Mouse (Mus musculus) gastrocnemius, adult 2 months (tissue): Measurements from ENCODE around the gene Slc38a4. TPM values are rescaled to one million over a fixed set of nuclear protein-coding genes. Genes with fewer than 3 reads are reported as not detected.

ENCODE experiments used
- DNase-seq: peaks from one replicate; pipeline ENCODE4 v3.0.0; 2022
- H3K27ac ChIP-seq: fragments of 200-600 bp; 2 replicates; pipeline ENCODE4 v1.8.1; 2022; ENCODE audit warnings: mild to moderate bottlenecking
- H3K4me3 ChIP-seq: fragments of 200-600 bp; 2 replicates; pipeline ENCODE4 v1.8.1; 2022; ENCODE audit warnings: mild to moderate bottlenecking, moderate library complexity
- CTCF ChIP-seq: fragments of 200-600 bp; IDR thresholded peaks from 2 replicates; pipeline ENCODE4 v1.8.1; 2022; ENCODE audit warnings: antibody characterized with exemption, mild to moderate bottlenecking, moderate library complexity
- intact Hi-C: fragments of 180-260 bp; cut with DNase I; formaldehyde crosslinking; loops from one replicate; pipeline ENCODE4 v1.15.1; 2025
- long read RNA-seq, 2 experiments: library from polyadenylated mRNA; stranded (forward); transcript quantifications; one replicate each; pipeline ENCODE4 v2.0.0; 2021
- total RNA-seq, 2 experiments: library from RNA; stranded (reverse); gene quantifications; 2 replicates each; pipeline ENCODE4 v1.2.3; 2021

The Slc38a4 gene
- total RNA-seq, result 100 to 1,000 TPM; 142 to 248 TPM
- long read RNA-seq, experiment 1, transcript Slc38a4-201 (16 exons, 3,932 nt), result major isoform, 84 of 122 reads
- long read RNA-seq, experiment 1, partial matches to known transcripts, result 3 of 122 reads
- long read RNA-seq, experiment 1, other reads (novel, unspliced or antisense), result 34 of 122 reads
- long read RNA-seq, experiment 2, transcript Slc38a4-201 (16 exons, 3,932 nt), result major isoform, 93 of 136 reads
- long read RNA-seq, experiment 2, partial matches to known transcripts, result 8 of 136 reads
- long read RNA-seq, experiment 2, other reads (novel, unspliced or antisense), result 32 of 136 reads

DNA sequence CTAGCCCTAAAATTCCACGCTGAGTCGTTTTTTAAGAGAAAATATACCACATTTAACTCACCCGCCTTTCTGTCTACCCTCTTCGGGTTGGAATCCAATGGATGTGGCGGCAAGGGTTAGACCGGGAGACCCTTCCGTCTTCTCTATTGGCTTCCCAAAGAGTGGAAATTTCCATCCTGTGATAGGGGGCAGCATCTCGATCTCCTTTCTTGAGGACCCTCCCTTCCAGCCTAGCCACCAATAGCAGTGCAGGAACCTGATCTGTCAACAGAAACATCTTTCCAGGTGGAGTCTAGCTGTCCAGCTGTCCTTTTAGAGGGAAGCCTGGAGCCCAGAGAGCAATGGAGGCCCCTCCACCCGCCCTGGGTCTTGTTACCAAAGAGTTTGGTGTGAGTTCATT, at the start of gene Slc38a4:
Slc38a4 (minus strand) TSS at position 163 of the 400 bp plus-strand sequence.
- peak; percentile 47 for DNase-seq

DNA sequence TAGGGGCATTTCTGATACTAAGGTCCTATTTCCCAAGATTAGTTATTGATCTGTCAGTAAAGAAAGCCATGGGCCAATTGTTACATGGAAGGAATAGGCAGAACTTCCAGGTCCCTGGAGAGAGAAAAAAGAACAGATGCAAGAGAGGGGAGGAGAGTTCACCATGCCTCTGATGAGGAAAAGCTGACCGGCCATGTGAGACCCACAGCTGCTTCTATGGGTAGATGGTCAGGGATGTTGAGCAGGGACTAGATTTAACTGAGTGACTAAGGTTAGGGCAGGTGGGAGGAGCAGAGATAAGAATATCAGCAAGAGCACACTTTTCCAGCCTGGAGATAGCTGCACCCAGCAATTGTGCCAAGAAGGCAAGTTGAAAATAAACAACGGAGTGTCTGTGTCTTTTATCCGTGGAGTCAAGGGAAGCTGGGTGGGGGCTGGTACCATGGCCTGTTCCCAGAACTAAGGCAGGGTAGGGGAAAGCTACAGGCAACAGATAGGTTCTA, 49.2 kb upstream of the Slc38a4 start:
- intact Hi-C loops, result loop anchor here (5.0 kb wide), 1 partner anchor 48 kb away; the partner anchor contains the start of gene Slc38a4
- no peak overlapping the region for H3K4me3 ChIP-seq
- no peak for TF ChIP-seq CTCF
- no peak for DNase-seq
- H3K27ac ChIP-seq, result no peak overlapping the region

More for the DNA sequence above, at the start of gene Slc38a4:
- intact Hi-C loops, result loop anchor here (5.0 kb wide), 2 partner anchors 47 to 77 kb away; no protein-coding TSS in a partner anchor
- Histone ChIP-seq H3K4me3 (peak within 1 kb of the TSS; percentile 69), H3K27ac (peak within 1 kb of the TSS; percentile 92)
- no peak; the same call in 1 of the 2 replicates for TF ChIP-seq CTCF

DNA sequence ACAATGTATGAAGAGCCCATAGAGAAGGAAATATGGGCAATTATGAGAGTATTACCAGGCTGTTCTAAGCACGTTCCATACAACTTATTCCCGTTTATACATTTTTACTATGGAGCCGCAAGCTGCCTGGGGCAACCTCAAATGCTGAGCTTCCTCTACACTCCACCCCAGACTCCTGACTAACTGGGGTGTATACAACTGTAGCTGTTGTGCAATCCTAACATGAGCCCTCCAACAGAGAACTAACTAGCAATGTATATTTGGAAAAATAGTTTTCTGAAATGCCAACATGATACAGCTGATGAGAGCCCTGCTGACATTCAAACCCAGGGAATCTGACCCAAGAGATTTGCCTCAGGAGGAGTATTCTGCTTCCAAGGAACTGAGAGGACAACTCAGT, 48.3 kb upstream of the Slc38a4 start:
- intact Hi-C loops, result loop anchor here (5.0 kb wide), 1 partner anchor 47 kb away; the partner anchor contains the start of gene Slc38a4
- TF ChIP-seq CTCF, result no peak
- Histone ChIP-seq H3K27ac (peak overlapping the region; percentile 28; the same call in 1 of the 2 replicates), H3K4me3 (no peak overlapping the region)
- no peak for DNase-seq

DNA sequence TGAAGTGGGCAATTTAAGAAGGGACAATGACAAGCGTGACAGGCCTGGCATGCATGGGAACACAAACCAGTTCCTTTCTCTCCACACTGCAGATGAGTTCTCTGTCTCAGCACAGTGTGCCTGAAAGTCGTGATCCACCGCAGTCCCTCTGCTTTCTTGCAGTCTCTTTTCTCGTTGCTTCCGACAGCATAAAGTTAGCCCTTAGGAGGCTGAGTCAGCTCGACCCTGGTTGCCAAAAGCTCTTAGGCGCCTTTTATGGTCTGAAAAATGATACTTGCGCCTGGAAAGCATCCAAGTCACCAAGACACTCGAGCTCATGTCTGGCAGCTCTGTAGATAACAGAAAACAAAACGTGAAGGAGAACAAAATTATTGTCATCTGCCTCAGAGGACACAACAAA, 47.1 kb upstream of the Slc38a4 start:
- H3K4me3 ChIP-seq, result peak overlapping the region; percentile 41
- DNase-seq, result peak; percentile 72
- intact Hi-C loops, result loop anchor here (5.0 kb wide), 1 partner anchor 46 kb away; the partner anchor contains the start of gene Slc38a4

DNA sequence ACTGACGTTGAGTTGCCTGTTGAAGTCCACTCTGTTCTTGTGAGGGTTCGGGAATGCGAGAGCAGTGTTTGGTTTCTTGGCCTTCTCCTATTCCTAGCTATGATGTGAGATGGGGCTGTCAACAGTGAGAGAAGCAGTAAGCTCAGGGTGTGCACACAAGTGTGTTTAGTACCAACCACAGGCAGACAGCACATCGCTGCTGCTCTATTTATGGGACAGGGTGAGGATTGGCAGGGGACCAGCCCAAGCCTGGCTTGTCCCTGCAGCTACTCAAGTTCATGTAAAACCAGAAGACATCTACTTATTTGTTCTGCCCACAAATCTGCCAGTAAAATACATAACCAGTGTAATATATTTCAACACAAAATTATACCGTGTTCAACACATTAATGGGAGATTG, 46.4 kb upstream of the Slc38a4 start:
- DNase-seq, result peak; percentile 85
- peak overlapping the region; percentile 41 for H3K4me3 ChIP-seq
- intact Hi-C loops, result loop anchor here (5.0 kb wide), 1 partner anchor 45 kb away; the partner anchor contains the start of gene Slc38a4
- no peak for TF ChIP-seq CTCF
- peak overlapping the region; percentile 87 for H3K27ac ChIP-seq

More for the DNA sequence above, 47.1 kb upstream of the Slc38a4 start:
- H3K27ac ChIP-seq, result peak overlapping the region; percentile 87
- TF ChIP-seq CTCF, result no peak

DNA sequence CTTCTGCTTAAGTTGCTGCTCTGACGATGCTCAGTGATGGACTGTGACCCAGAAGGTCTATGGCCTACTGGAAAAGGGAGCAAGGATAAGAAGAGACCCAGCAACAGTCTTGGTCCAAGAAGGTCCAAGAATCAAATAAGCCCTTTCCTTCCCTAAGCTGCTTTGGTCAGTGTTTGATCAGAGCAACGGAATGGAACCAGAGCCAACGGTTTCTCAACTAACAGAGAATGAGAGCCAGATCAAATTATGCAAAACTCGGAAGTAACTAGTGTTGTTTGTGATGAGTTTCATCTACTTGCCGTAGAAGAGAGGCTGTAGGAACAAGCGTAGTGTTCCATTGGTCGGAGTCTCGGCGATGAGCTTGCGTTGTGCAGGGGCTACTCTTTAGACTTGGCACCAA, 43.3 kb upstream of the Slc38a4 start:
- TF ChIP-seq CTCF, result no peak
- H3K27ac ChIP-seq, result no peak overlapping the region
- DNase-seq, result no peak
- intact Hi-C loops, result no loop called here
- no peak overlapping the region for H3K4me3 ChIP-seq

DNA sequence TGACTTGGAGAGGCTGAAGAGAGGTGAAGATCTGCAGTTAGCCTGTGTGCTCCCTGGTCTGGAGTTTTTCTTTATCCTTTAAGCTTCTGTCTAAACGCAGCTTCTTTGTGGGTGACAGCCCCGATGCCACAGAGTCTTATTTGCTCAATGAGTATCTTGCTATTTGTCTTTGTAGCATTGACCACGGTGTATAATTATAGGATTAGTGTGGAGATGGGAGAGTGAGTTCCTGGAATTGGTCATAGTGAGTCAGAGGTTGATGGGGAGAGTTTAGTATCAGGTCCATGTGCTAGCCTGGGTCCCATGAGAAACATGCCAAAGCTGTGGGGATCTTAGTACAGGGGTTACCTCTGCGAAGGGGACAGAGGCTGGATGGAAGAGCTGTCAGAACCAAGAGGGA, 41.8 kb upstream of the Slc38a4 start:
- no peak for DNase-seq
- Histone ChIP-seq H3K4me3 (no peak overlapping the region), H3K27ac (no peak overlapping the region)
- intact Hi-C loops, result no loop called here
- no peak for TF ChIP-seq CTCF

DNA sequence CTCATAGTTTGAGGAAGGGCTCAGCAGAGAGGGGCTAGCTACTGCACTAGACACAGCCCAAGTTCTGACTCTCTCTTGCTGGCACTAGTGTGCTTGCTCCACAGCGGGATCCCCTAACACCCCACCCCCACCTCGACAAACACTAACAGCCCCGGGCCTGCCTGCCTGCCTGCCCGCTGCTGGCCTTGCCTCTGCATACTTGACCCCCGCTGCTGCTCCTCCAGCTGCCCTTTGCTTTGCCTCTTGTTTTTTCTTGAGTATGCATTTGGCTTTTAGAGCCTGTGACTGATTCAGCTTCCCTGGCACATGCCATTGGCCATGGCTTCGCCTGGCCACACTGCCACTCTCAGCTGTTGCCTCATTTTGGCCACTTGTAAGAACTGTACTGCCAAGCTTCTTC, 33.8 kb upstream of the Slc38a4 start:
- Histone ChIP-seq H3K27ac (peak overlapping the region; percentile 86), H3K4me3 (peak overlapping the region; percentile 50)
- TF ChIP-seq CTCF, result no peak
- DNase-seq, result peak; percentile 84
- intact Hi-C loops, result no loop called here

DNA sequence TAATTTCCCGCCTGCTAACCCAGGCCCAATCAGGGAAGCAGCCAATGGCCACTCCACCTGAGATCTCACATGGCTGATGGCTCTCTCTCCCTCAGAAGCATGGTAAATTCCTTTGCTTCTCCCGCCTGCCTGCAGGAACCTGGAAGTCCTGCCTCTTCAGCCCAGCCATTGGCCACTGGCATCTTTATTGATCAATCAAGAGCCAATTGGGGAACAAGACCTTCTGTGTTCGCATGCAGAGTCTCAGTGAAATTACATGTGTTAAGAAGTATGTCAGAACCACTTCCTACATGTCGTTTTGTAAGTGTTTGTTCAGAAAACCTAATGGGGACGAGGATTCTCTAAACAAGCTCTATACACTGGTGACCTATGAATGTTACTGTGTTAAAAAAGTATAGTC, 30.1 kb upstream of the Slc38a4 start:
- no peak for DNase-seq
- Histone ChIP-seq H3K4me3 (no peak overlapping the region), H3K27ac (no peak overlapping the region)
- no peak for TF ChIP-seq CTCF
- intact Hi-C loops, result no loop called here

DNA sequence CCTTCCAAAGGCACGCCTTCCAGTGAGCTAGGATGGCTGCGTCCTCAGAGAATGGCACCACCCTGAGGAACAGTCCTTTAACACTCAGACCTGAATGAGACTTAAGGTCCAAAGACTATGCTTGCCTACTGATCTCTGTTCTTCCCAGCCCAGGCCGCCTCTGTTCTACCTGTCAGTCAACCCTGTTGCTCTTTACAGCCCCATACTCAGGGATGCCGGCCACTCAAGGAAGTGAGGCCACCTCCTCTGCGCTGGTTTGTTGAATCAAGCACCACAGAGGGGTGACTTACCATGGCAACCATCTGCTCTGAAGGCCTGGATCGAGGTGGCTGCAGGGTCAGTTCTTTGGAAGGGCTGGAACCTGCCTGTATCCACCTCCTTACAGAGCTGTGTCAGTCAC, 21.9 kb upstream of the Slc38a4 start:
- Histone ChIP-seq H3K27ac (no peak overlapping the region), H3K4me3 (no peak overlapping the region)
- no peak for DNase-seq
- intact Hi-C loops, result no loop called here
- no peak for TF ChIP-seq CTCF

DNA sequence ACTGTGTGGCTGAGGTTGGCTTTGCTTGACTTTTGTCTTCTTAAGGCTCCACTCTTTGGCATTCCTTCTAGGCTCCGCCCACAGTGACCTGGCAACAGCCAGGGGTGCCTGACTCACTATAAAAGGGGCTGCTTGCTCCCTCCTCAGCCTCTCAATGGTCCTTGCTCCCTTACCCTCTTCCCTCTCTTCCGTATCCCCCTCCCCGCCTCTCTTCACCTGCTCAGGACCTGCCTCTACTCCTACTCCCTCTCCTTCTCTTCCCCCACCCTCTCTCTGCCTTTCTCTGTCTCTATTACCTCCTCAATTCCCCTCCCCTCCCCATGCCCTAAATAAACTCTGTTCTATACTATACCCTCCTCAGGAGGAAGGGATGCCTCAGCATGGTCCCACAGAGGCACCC, 20.3 kb upstream of the Slc38a4 start:
- no peak for DNase-seq
- no peak for TF ChIP-seq CTCF
- H3K4me3 ChIP-seq, result no peak overlapping the region
- intact Hi-C loops, result no loop called here
- no peak overlapping the region for H3K27ac ChIP-seq

DNA sequence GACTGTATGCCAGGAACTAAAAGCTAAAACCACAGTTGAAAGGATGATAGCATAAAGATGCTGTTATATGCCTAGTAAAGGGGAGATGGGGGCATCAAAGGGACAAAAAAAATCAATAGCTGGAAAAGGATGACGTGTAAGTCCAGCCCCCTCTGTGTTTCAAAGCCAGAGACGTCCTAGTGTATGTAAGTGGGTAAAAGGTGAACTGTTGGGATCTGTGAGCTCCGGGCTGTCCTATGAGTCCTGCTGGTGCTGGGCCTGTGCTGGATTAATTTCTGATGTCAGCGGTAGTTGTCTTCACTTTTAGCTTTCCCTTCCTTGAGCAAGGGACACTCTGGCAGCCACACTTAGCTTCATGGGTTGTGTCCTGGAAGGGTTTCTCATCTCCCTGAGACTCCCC, 19.5 kb upstream of the Slc38a4 start:
- TF ChIP-seq CTCF, result no peak
- Histone ChIP-seq H3K4me3 (no peak overlapping the region), H3K27ac (no peak overlapping the region)
- intact Hi-C loops, result no loop called here
- no peak for DNase-seq
